Mouse (Mus musculus) small intestine, adult 2 months (tissue): ENCODE data around the gene Tbxa2r. TPM values are rescaled to one million over a fixed set of nuclear protein-coding genes. Genes with fewer than 3 reads are reported as not detected.

Source experiments
- H3K27ac ChIP-seq: fragments of 200-500 bp; 2 replicates; pipeline ENCODE4 v1.5.1; 2012; ENCODE audit warnings: low read depth, low read length, control low read depth, inconsistent platforms; ENCODE audit not compliant: insufficient read depth
- H3K27me3 ChIP-seq: fragments of 200-500 bp; 2 replicates; pipeline ENCODE4 v1.6.1; 2012; ENCODE audit warnings: mild to moderate bottlenecking, moderate library complexity, low read length, inconsistent platforms; ENCODE audit not compliant: control insufficient read depth, insufficient read depth
- H3K36me3 ChIP-seq: fragments of 200-500 bp; 2 replicates; pipeline ENCODE4 v1.6.1; 2012; ENCODE audit warnings: mild to moderate bottlenecking, low read length, control low read depth, inconsistent platforms; ENCODE audit not compliant: control insufficient read depth, insufficient read depth
- H3K4me1 ChIP-seq: fragments of 200-500 bp; 2 replicates; pipeline ENCODE4 v1.6.1; 2012; ENCODE audit warnings: low read length, inconsistent platforms, mixed read lengths; ENCODE audit not compliant: control insufficient read depth, insufficient read depth, insufficient read length
- H3K4me3 ChIP-seq: fragments of 200-500 bp; 2 replicates; pipeline ENCODE4 v1.5.1; 2012; ENCODE audit warnings: low read depth, mild to moderate bottlenecking, control low read depth, inconsistent platforms, low read length, moderate library complexity
- CTCF ChIP-seq: fragments of 200-500 bp; IDR thresholded peaks from 2 replicates; pipeline ENCODE4 v1.5.1; 2012; ENCODE audit warnings: low read depth, mild to moderate bottlenecking, control low read depth, inconsistent platforms, low read length, moderate library complexity, mixed read lengths; ENCODE audit not compliant: insufficient replicate concordance, insufficient read length; ENCODE audit errors: extremely low read depth
- POLR2A ChIP-seq: fragments of 200-500 bp; IDR thresholded peaks from 2 replicates; pipeline ENCODE4 v1.6.1; 2012; ENCODE audit warnings: low read depth, mild to moderate bottlenecking, control low read depth, inconsistent platforms, low read length, moderate library complexity
- whole genome bisulfite sequencing: fragments of 180-500 bp; shearing (Covaris S2); methylation state at CpG from one replicate; pipeline ENCODE4 v1.1.7; 2018; 5-methylcytosine and 5-hydroxymethylcytosine counted together
- polyA plus RNA-seq: library from polyadenylated mRNA; depleted of rRNA; stranded (reverse); fragments of >200 nt; gene quantifications from 2 replicates; pipeline ENCODE4 v1.2.3, GENCODE M21; 2012

The Tbxa2r gene
- polyA plus RNA-seq, 1 experiment = 10.2 TPM

DNA sequence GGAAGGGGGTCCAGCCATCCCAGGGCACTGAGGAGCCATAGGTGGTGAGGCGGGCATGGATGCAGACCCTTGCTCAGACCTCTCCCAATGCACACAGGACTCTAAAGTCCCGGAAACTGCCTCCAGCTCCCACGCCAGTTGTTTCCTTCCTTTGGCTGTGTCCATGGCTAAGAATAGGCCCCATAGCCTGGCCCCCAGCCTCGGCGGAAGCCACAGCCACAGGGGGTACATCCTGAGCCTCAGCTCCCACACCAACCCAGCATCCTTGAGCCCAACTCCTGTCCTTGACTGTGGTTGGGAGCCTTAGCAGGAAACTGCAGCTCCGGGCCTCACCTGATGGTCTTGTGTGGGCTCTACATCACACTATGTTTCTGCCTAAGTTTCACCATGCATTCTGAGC, 1.7 kb upstream of the Tbxa2r start:
- H3K27ac ChIP-seq = no peak overlapping the region
- peaks cover 49% of the 10 kb centered on the region for H3K36me3 ChIP-seq
- H3K27me3 ChIP-seq = no peaks in the 10 kb centered on the region
- TF ChIP-seq POLR2A (no peak), CTCF (no peak)
- H3K4me3 ChIP-seq = no peak overlapping the region
- WGBS = 75% methylated on average over 6 of the region's 6 CpGs
- peaks cover 12% of the 10 kb centered on the region for H3K4me1 ChIP-seq

DNA sequence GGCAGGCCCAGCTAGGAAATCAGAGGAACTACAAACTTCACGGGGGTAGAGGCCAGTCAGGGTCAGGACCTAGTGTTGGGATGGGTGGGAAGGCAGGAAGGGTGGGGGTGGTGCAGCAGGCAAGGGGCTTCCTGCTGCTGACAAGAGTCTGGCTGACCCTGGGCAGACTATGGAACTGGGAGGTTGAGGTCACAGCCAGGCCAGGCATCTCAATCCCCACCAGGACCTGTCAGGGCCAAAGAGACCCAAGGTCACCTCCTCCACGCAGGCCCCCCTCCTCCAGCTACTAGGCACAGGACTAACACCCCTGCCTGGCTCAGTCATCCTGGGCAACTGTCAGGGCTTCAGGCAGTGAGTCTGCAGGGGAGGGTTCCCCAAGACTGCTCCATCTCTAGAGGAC, 572 bp upstream of the Tbxa2r start:
- WGBS = 41% methylated on average over 2 of the region's 2 CpGs
- peaks cover 42% of the 10 kb centered on the region for H3K36me3 ChIP-seq

DNA sequence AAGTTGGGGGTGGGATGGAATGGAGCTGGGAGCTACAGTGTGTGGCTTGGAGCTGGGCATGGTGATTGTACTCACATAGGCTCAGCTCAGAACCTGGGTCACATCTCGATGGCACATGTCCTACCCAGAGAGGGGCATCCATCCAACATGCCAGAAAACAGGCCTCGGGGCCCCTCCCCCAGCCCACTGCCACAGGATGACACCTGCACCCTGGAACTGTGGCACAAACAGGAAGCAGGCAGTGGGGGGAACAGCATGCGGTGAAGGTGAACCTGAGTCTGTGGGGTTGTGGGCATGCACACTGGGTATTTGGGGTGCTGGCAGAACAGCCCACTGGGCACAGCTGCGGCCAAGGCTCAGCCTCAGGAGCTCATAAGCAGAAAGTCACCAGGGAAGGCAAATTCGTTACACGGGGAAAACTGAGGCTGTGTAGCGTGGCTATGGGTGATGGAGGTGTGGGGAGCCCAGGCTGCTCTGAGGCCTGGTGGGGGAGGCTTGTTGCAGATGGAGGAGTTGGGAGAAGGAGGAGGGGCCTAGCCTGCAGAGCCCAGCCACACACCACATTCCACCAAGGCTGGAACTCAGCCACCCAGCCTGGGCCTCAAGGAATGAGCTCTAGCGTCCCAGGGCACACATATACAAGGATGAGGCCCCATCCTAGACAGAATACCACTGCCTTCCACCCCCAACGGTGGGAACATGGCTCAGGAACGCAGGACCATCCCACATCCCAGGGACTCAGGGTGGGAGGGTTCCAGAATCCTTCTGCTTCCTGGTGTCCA, 854 bp downstream of the Tbxa2r start:
- H3K4me1 ChIP-seq = peaks cover 12% of the 10 kb centered on the region
- H3K4me3 ChIP-seq = peak overlapping the region; percentile 16
- H3K27ac ChIP-seq = peak overlapping the region; percentile 62
- peaks cover 29% of the 10 kb centered on the region for H3K36me3 ChIP-seq
- H3K27me3 ChIP-seq = peaks cover 11% of the 10 kb centered on the region
- WGBS = 68% methylated on average over 10 of the region's 10 CpGs
- no peak for TF ChIP-seq POLR2A
- TF ChIP-seq CTCF = no peak

More for the DNA sequence above, 572 bp upstream of the Tbxa2r start:
- Histone ChIP-seq H3K4me3 (no peak overlapping the region), H3K27ac (no peak overlapping the region), H3K4me1 (peaks cover 12% of the 10 kb centered on the region), H3K27me3 (peaks cover 9% of the 10 kb centered on the region)
- TF ChIP-seq CTCF (no peak), POLR2A (no peak)

DNA sequence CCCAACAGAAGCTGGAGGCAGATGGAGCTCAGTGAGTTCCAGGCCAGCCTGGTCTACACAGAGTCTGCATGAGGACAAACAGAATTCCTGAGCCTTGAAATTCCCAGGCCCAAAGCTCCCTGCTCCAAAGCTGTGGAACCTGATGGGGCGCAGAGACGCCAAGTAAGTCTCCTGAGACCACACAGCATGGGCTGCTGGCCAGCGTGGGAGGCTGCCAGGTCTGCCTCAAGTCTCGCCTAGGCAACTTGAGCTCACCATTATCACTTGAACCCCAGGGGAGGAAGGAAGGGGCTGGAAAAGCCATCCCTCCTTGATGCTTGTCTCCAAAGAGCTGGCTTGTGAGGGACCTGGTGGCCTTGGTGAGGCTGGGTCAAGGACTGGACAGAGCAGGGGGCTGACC, 1.5 kb downstream of the Tbxa2r start:
- H3K4me1 ChIP-seq = peaks cover 12% of the 10 kb centered on the region
- peaks cover 11% of the 10 kb centered on the region for H3K27me3 ChIP-seq
- H3K4me3 ChIP-seq = no peak overlapping the region
- 73% methylated on average over 4 of the region's 4 CpGs for WGBS
- peak overlapping the region; percentile 62 for H3K27ac ChIP-seq
- peaks cover 22% of the 10 kb centered on the region for H3K36me3 ChIP-seq
- no peak for TF ChIP-seq CTCF
- TF ChIP-seq POLR2A = no peak

GRCm38 (mm10) chr10:81332277-81332676, 3.7 kb downstream of the Tbxa2r start:
- 0 out of 2 replicates have a peak, but pooled peaks cover under 1% of the 10 kb centered on the region for H3K36me3 ChIP-seq
- no peak overlapping the region for H3K27ac ChIP-seq
- peaks cover 12% of the 10 kb centered on the region for H3K4me1 ChIP-seq
- WGBS = 39% methylated on average over 29 of the region's 29 CpGs
- H3K4me3 ChIP-seq = 0 out of 2 replicates have a peak overlapping the region, but pooled peaks have one; percentile 20
- TF ChIP-seq CTCF (no peak), POLR2A (no peak)
- peaks cover 11% of the 10 kb centered on the region for H3K27me3 ChIP-seq

GRCm38 (mm10) chr10:81334324-81334723, 5.8 kb downstream of the Tbxa2r start:
- H3K36me3 ChIP-seq = no peaks in the 10 kb centered on the region
- no peak overlapping the region for H3K4me3 ChIP-seq
- peaks cover 7% of the 10 kb centered on the region for H3K4me1 ChIP-seq
- TF ChIP-seq POLR2A = no peak
- TF ChIP-seq CTCF = no peak
- no peak overlapping the region for H3K27ac ChIP-seq
- peaks cover 11% of the 10 kb centered on the region for H3K27me3 ChIP-seq
- WGBS = 75% methylated on average over 11 of the region's 11 CpGs
